Mouse (Mus musculus) brain, embryonic 18.5 days (tissue): ENCODE results near the gene Scube1.

Experiments used
- DNase-seq: peaks from one replicate; pipeline ENCODE4 v3.0.0-alpha.2; 2012; ENCODE audit warnings: low read depth, low spot score

Scube1 gene

GRCm38 (mm10) chr15:83709889-83710774 is 14.7 kb downstream of the Scube1 start:
- DNase-seq, result no peak

GRCm38 (mm10) chr15:83706528-83707199 is 18.2 kb downstream of the Scube1 start:
- DNase-seq, result no peak

- DNase-seq, result no peak
Measured at GRCm38 (mm10) chr15:83700593-83700923, 24.3 kb downstream of the Scube1 start.

- no peak for DNase-seq
Measured at GRCm38 (mm10) chr15:83699834-83700592, 24.8 kb downstream of the Scube1 start.

GRCm38 (mm10) chr15:83699132-83699833 is 25.5 kb downstream of the Scube1 start:
- DNase-seq, result no peak

- no peak for DNase-seq
Measured at GRCm38 (mm10) chr15:83696681-83697381, 28.0 kb downstream of the Scube1 start.

- DNase-seq, result no peak
Measured at GRCm38 (mm10) chr15:83695159-83695558, 29.7 kb downstream of the Scube1 start.

GRCm38 (mm10) chr15:83691901-83692361 is 32.9 kb downstream of the Scube1 start:
- DNase-seq, result no peak

GRCm38 (mm10) chr15:83689946-83690345 is 34.9 kb downstream of the Scube1 start:
- no peak for DNase-seq

GRCm38 (mm10) chr15:83686601-83687000 is 38.2 kb downstream of the Scube1 start:
- no peak for DNase-seq

GRCm38 (mm10) chr15:83685950-83686349 is 38.9 kb downstream of the Scube1 start:
- no peak for DNase-seq

GRCm38 (mm10) chr15:83683051-83683561 is 41.7 kb downstream of the Scube1 start:
- no peak for DNase-seq

- no peak for DNase-seq
Measured at GRCm38 (mm10) chr15:83680300-83680699, 44.5 kb downstream of the Scube1 start.

GRCm38 (mm10) chr15:83679729-83680128 is 45.1 kb downstream of the Scube1 start:
- no peak for DNase-seq

- DNase-seq, result no peak
Measured at GRCm38 (mm10) chr15:83678606-83679005, 46.2 kb downstream of the Scube1 start.

- DNase-seq, result no peak
Measured at GRCm38 (mm10) chr15:83678089-83678488, 46.7 kb downstream of the Scube1 start.

GRCm38 (mm10) chr15:83677098-83677497 is 47.7 kb downstream of the Scube1 start:
- no peak for DNase-seq

- no peak for DNase-seq
Measured at GRCm38 (mm10) chr15:83676286-83676685, 48.5 kb downstream of the Scube1 start.

GRCm38 (mm10) chr15:83673621-83674020 is 51.2 kb downstream of the Scube1 start:
- DNase-seq, result no peak

- DNase-seq, result no peak
Measured at GRCm38 (mm10) chr15:83667501-83667900, 57.3 kb downstream of the Scube1 start.

- no peak for DNase-seq
Measured at GRCm38 (mm10) chr15:83666418-83666817, 58.4 kb downstream of the Scube1 start.
